Mouse (Mus musculus): ENCODE data around the gene Pyy. TPM values are rescaled to one million over a fixed set of nuclear protein-coding genes. Genes with fewer than 3 reads are reported as not detected.

Gene Pyy
- polyA plus RNA-seq, 1 experiment = not detected

DNA sequence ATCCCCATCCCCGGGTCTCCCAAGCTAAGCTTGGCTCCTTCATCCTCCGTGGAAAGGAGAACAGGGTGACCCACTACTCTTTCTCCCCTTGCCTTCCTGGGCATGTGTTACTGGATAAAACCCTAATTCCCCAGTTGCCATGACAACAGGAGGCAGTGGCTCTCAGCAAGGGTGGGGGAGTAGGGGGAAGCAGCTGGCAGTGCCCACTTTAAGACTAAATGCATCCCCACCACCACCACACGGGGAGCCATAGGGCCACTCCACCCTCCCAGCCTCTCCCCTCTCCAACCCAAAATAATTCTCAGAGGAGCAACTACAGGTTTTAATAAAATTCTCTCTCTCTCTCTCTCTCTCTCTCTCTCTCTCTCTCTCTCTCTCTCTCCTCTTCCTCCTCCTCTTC, 21.3 kb downstream of the Pyy start:
- Histone ChIP-seq H3K27ac (ENCODE audit: insufficient read depth, low read length) (no peak overlapping the region), H3K36me3 (ENCODE audit: control insufficient read depth, insufficient read depth, low read length) (no peaks in the 10 kb centered on the region), H3K27me3 (ENCODE audit: control insufficient read depth, insufficient read depth, low read length) (peaks cover 7% of the 10 kb centered on the region), H3K4me3 (ENCODE audit: extremely low read depth, insufficient read depth, insufficient read length) (no peak overlapping the region), H3K4me1 (ENCODE audit: control insufficient read depth, insufficient read depth, insufficient read length) (peaks cover 3% of the 10 kb centered on the region; the same call in 1 of the 2 replicates)
- TF ChIP-seq POLR2A (IDR thresholded peaks at IDR 0.05; ENCODE audit: low read depth, low read length) = no peak
- TF ChIP-seq CTCF (IDR thresholded peaks at IDR 0.05; ENCODE audit: extremely low read depth, insufficient read depth, insufficient read length, insufficient replicate concordance) = no peak
- DNase-seq (ENCODE audit: low read depth in 1 of 2, low spot score in 2 of 2) = no peak
- 38% methylated on average over 3 of the region's 3 CpGs for WGBS

DNA sequence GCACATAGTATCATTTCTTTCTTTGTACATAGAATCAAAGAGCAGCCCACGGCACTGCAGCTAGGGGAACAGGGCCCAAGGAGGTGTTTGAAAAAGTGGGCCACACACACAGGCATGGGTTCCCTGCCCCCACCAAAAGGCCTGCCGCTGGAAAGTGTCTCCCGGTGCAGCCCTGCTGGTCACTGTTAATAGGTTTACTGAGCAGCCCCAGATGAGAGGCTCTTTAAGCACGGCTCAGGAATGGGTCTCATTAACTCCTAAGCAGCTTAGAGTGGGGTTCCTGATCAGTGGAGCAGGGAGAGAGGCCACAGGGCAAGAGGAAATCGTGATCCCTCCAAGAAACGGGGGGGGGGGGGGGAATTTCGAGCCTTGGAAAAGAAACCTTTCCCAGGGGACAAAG, 23.5 kb downstream of the Pyy start:
- WGBS = 84% methylated on average over 7 of the region's 7 CpGs
- peaks cover 7% of the 10 kb centered on the region for H3K27me3 ChIP-seq (ENCODE audit: control insufficient read depth, insufficient read depth, low read length)
- H3K36me3 ChIP-seq (ENCODE audit: control insufficient read depth, insufficient read depth, low read length) = no peaks in the 10 kb centered on the region
- TF ChIP-seq POLR2A (IDR thresholded peaks at IDR 0.05; ENCODE audit: low read depth, low read length) (no peak), CTCF (IDR thresholded peaks at IDR 0.05; ENCODE audit: extremely low read depth, insufficient read depth, insufficient read length, insufficient replicate concordance) (no peak)
- H3K4me1 ChIP-seq (ENCODE audit: control insufficient read depth, insufficient read depth, insufficient read length) = peaks cover 3% of the 10 kb centered on the region; the same call in 1 of the 2 replicates
- H3K4me3 ChIP-seq (ENCODE audit: extremely low read depth, insufficient read depth, insufficient read length) = no peak overlapping the region
- DNase-seq (ENCODE audit: low read depth in 1 of 2, low spot score in 2 of 2) = no peak
- H3K27ac ChIP-seq (ENCODE audit: insufficient read depth, low read length) = no peak overlapping the region

DNA sequence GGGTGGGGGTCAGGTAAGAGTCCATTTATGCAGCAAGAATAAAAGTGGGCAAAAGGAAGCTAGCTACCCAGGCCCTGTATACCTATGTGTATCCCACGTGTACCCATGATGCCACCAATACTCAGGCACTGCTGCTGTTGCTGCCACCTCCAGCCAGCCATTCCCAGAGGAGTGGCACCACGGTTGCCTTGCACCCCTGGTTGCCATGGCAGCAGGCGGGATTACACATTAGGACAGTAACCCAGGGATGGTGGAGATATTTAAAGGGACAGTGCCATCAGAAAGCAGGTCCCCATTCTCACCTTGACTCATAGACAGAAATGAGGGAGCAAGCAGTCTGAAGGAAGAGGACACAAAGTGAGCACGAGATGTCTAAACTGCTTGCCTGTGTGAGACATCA, 24.4 kb downstream of the Pyy start:
- H3K27ac ChIP-seq (ENCODE audit: insufficient read depth, low read length) = no peak overlapping the region
- DNase-seq (ENCODE audit: low read depth in 1 of 2, low spot score in 2 of 2) = no peak
- WGBS = 80% methylated on average over 4 of the region's 4 CpGs
- H3K4me3 ChIP-seq (ENCODE audit: extremely low read depth, insufficient read depth, insufficient read length) = no peak overlapping the region
- peaks cover 3% of the 10 kb centered on the region; the same call in 1 of the 2 replicates for H3K4me1 ChIP-seq (ENCODE audit: control insufficient read depth, insufficient read depth, insufficient read length)
- TF ChIP-seq CTCF (IDR thresholded peaks at IDR 0.05; ENCODE audit: extremely low read depth, insufficient read depth, insufficient read length, insufficient replicate concordance) = no peak
- TF ChIP-seq POLR2A (IDR thresholded peaks at IDR 0.05; ENCODE audit: low read depth, low read length) = no peak
- peaks cover 5% of the 10 kb centered on the region for H3K27me3 ChIP-seq (ENCODE audit: control insufficient read depth, insufficient read depth, low read length)
- H3K36me3 ChIP-seq (ENCODE audit: control insufficient read depth, insufficient read depth, low read length) = no peaks in the 10 kb centered on the region

DNA sequence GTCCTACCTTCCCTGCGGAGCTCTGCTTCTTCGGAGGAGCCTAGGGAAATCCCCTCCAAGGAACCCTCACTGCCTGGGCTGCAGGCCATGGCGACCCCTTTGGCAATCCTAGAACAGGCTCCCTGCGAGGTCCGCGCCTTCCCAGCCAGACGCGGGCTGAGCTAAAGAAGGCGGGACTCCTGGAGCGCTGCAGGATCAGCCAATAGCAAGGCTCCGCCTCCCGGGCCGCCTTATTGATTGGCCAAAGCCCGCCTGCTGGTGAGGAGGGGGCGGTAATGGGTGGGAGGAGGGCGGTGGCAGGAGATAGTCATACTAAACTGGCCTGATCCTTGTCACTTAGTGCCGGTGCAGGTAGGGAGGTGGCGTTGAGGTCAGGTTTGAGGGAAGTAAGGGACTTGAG, 25.3 kb downstream of the Pyy start:
- no peak for DNase-seq (ENCODE audit: low read depth in 1 of 2, low spot score in 2 of 2)
- TF ChIP-seq CTCF (IDR thresholded peaks at IDR 0.05; ENCODE audit: extremely low read depth, insufficient read depth, insufficient read length, insufficient replicate concordance) (no peak), POLR2A (IDR thresholded peaks at IDR 0.05; ENCODE audit: low read depth, low read length) (no peak)
- Histone ChIP-seq H3K4me1 (ENCODE audit: control insufficient read depth, insufficient read depth, insufficient read length) (no peaks in the 10 kb centered on the region), H3K4me3 (ENCODE audit: extremely low read depth, insufficient read depth, insufficient read length) (no peak overlapping the region), H3K27ac (ENCODE audit: insufficient read depth, low read length) (no peak overlapping the region), H3K36me3 (ENCODE audit: control insufficient read depth, insufficient read depth, low read length) (no peaks in the 10 kb centered on the region), H3K27me3 (ENCODE audit: control insufficient read depth, insufficient read depth, low read length) (no peaks in the 10 kb centered on the region; the same call in none of the 2 replicates)
- WGBS = 6% methylated on average over 18 of the region's 18 CpGs

DNA sequence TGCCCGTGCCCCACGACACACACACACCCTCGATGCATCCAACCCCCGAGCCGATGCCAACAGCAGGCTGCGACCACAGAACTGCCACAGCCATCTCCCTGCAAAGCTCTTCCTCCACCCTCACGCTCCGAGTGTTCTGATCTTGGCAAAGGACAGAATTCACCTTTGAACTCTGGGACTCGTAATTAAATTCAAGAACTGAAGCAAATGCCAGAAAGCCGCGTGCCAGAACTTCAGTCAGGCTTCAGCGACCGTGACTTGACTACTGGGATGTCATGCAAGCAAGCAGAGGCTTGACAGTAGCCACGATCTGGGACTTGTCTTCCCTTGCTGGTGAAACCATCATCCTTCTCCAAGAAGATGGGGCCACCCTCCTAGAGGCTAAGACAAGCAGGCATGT, 33.9 kb downstream of the Pyy start:
- Histone ChIP-seq H3K4me3 (ENCODE audit: extremely low read depth, insufficient read depth, insufficient read length) (no peak overlapping the region), H3K27me3 (ENCODE audit: control insufficient read depth, insufficient read depth, low read length) (no peaks in the 10 kb centered on the region), H3K4me1 (ENCODE audit: control insufficient read depth, insufficient read depth, insufficient read length) (no peaks in the 10 kb centered on the region), H3K27ac (ENCODE audit: insufficient read depth, low read length) (no peak overlapping the region), H3K36me3 (ENCODE audit: control insufficient read depth, insufficient read depth, low read length) (no peaks in the 10 kb centered on the region)
- WGBS = 84% methylated on average over 14 of the region's 14 CpGs
- DNase-seq (ENCODE audit: low read depth in 1 of 2, low spot score in 2 of 2) = no peak
- no peak for TF ChIP-seq POLR2A (IDR thresholded peaks at IDR 0.05; ENCODE audit: low read depth, low read length)
- no peak for TF ChIP-seq CTCF (IDR thresholded peaks at IDR 0.05; ENCODE audit: extremely low read depth, insufficient read depth, insufficient read length, insufficient replicate concordance)

DNA sequence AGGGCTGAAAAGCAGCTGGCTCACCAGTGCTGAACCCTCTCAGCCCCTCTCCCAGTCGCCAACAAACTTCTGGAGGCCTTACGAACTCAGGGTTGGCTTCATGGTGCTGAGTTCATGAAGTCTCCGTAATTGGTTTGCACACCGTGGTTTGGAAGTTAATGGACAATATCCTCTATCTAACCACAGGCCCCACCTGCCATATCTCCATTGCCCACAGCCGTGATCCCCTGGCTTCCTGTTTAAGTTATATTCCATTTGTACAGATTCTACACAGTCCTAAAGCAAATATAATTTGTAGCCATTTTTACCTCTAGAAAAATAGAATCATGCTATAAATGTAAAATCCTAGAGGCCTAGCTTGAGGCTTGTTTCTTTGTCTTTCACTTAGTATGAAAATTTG, 34.9 kb downstream of the Pyy start:
- H3K27me3 ChIP-seq (ENCODE audit: control insufficient read depth, insufficient read depth, low read length) = no peaks in the 10 kb centered on the region
- H3K4me3 ChIP-seq (ENCODE audit: extremely low read depth, insufficient read depth, insufficient read length) = no peak overlapping the region
- TF ChIP-seq CTCF (IDR thresholded peaks at IDR 0.05; ENCODE audit: extremely low read depth, insufficient read depth, insufficient read length, insufficient replicate concordance) (no peak), POLR2A (IDR thresholded peaks at IDR 0.05; ENCODE audit: low read depth, low read length) (no peak)
- no peaks in the 10 kb centered on the region for H3K36me3 ChIP-seq (ENCODE audit: control insufficient read depth, insufficient read depth, low read length)
- 32% methylated on average over 5 of the region's 5 CpGs for WGBS
- no peak for DNase-seq (ENCODE audit: low read depth in 1 of 2, low spot score in 2 of 2)
- H3K4me1 ChIP-seq (ENCODE audit: control insufficient read depth, insufficient read depth, insufficient read length) = no peaks in the 10 kb centered on the region
- no peak overlapping the region for H3K27ac ChIP-seq (ENCODE audit: insufficient read depth, low read length)

DNA sequence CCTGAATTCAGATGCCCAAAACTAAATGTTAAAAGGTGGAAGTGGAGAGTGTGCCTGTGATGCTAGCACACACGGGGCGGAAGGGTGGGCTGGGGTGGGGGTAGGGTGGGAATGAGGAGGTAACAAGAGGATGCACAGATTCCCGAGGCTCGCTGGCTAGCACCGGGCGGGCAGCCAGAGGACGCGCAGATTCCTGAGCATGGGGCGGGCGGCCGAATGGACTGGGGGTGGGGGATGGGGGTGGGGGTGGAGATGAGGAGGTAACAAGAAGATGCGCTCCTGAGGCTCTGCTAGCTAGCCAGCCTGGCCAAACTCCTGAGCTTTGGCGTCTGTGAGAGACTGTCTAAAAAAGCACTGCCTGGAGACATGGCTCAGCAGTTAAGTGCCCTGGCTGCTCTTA, 37.2 kb downstream of the Pyy start:
- H3K4me1 ChIP-seq (ENCODE audit: control insufficient read depth, insufficient read depth, insufficient read length) = no peaks in the 10 kb centered on the region
- H3K27ac ChIP-seq (ENCODE audit: insufficient read depth, low read length) = no peak overlapping the region
- WGBS = 43% methylated on average over 13 of the region's 13 CpGs
- TF ChIP-seq CTCF (IDR thresholded peaks at IDR 0.05; ENCODE audit: extremely low read depth, insufficient read depth, insufficient read length, insufficient replicate concordance) (no peak), POLR2A (IDR thresholded peaks at IDR 0.05; ENCODE audit: low read depth, low read length) (no peak)
- no peak for DNase-seq (ENCODE audit: low read depth in 1 of 2, low spot score in 2 of 2)
- H3K27me3 ChIP-seq (ENCODE audit: control insufficient read depth, insufficient read depth, low read length) = no peaks in the 10 kb centered on the region
- no peak overlapping the region for H3K4me3 ChIP-seq (ENCODE audit: extremely low read depth, insufficient read depth, insufficient read length)
- H3K36me3 ChIP-seq (ENCODE audit: control insufficient read depth, insufficient read depth, low read length) = no peaks in the 10 kb centered on the region
